Mouse (Mus musculus) MEL (cell line): Measurements from ENCODE around the gene Trib3. TPM values are rescaled to one million over a fixed set of nuclear protein-coding genes. Genes with fewer than 3 reads are reported as not detected.

Experiments
- DNase-seq: peaks from one replicate; pipeline ENCODE4 v3.0.0; 2011; ENCODE audit warnings: low read depth, low spot score
- H3K27ac ChIP-seq: 2 replicates; pipeline ENCODE4 v1.5.1; 2012; ENCODE audit warnings: low read depth, mild to moderate bottlenecking, control low read depth, low read length, moderate library complexity; ENCODE audit not compliant: control insufficient read depth
- H3K27me3 ChIP-seq, 2 experiments: fragments of 150-350 bp in 1 of 2; sonication (generic) in 1 of 2; 2 replicates each; pipeline ENCODE4 v1.6.1; 2012; ENCODE audit warnings: low read length in 2 of 2, mild to moderate bottlenecking in 2 of 2, improper control_type of control experiment in 1 of 2, moderate library complexity in 1 of 2; ENCODE audit not compliant: insufficient read depth in 2 of 2, control insufficient read depth in 1 of 2
- H3K36me3 ChIP-seq, 2 experiments: 2 replicates each; pipeline ENCODE4 v1.6.1; 2012 to 2014; ENCODE audit warnings: low read length in 2 of 2, improper control_type of control experiment in 1 of 2, inconsistent platforms in 1 of 2, mild to moderate bottlenecking in 1 of 2; ENCODE audit not compliant: insufficient read depth in 2 of 2, control insufficient read depth in 1 of 2
- H3K4me1 ChIP-seq, 2 experiments: fragments of 150-350 bp in 1 of 2; sonication (generic) in 1 of 2; 2 replicates each; pipeline ENCODE4 v1.6.1; 2012; ENCODE audit warnings: low read length in 2 of 2, improper control_type of control experiment in 1 of 2, mild to moderate bottlenecking in 1 of 2; ENCODE audit not compliant: insufficient read depth in 2 of 2, control insufficient read depth in 1 of 2
- H3K4me3 ChIP-seq, 2 experiments: fragments of 150-350 bp in 1 of 2; sonication (generic) in 1 of 2; 2 replicates each; pipeline ENCODE4 v1.5.1; 2012; ENCODE audit warnings: low read depth in 2 of 2, low read length in 2 of 2, mild to moderate bottlenecking in 2 of 2, moderate library complexity in 2 of 2, control low read depth in 1 of 2, improper control_type of control experiment in 1 of 2; ENCODE audit not compliant: control insufficient read depth in 1 of 2, insufficient read depth in 1 of 2
- H3K79me2 ChIP-seq: 2 replicates; pipeline ENCODE4 v1.6.1; 2012; ENCODE audit warnings: mild to moderate bottlenecking, low read length, moderate library complexity; ENCODE audit not compliant: control insufficient read depth, poor library complexity, insufficient read depth
- H3K9ac ChIP-seq: 2 replicates; pipeline ENCODE4 v1.6.1; 2012; ENCODE audit warnings: low read depth, mild to moderate bottlenecking, control low read depth, low read length, moderate library complexity; ENCODE audit not compliant: control insufficient read depth, poor library complexity, severe bottlenecking
- H3K9me3 ChIP-seq: fragments of 150-350 bp; sonication (generic); replicated peaks from 2 replicates; pipeline ENCODE4 v1.6.1; 2012; ENCODE audit warnings: mild to moderate bottlenecking, low read length, improper control_type of control experiment, moderate library complexity; ENCODE audit not compliant: insufficient read depth
- E2F4 ChIP-seq: IDR thresholded peaks from 2 replicates; pipeline ENCODE4 v1.6.1; 2011; ENCODE audit warnings: low read depth, low read length, improper control_type of control experiment, borderline replicate concordance
- ELF1 ChIP-seq: IDR thresholded peaks from 2 replicates; pipeline ENCODE4 v1.6.1; 2014; ENCODE audit warnings: low read depth, mild to moderate bottlenecking, inconsistent platforms, low read length, improper control_type of control experiment, moderate library complexity
- EP300 ChIP-seq, 2 experiments: IDR thresholded peaks; 2 replicates each; pipeline ENCODE4 v1.6.1; 2011; ENCODE audit warnings: improper control_type of control experiment in 2 of 2, low read length in 2 of 2, low read depth in 1 of 2, mild to moderate bottlenecking in 1 of 2
- ETS1 ChIP-seq: IDR thresholded peaks from 2 replicates; pipeline ENCODE4 v1.6.1; 2012; ENCODE audit warnings: low read depth, mild to moderate bottlenecking, inconsistent platforms, low read length, improper control_type of control experiment, moderate library complexity
- HCFC1 ChIP-seq: IDR thresholded peaks from 2 replicates; pipeline ENCODE4 v1.6.1; 2012; ENCODE audit warnings: low read depth, mild to moderate bottlenecking, inconsistent platforms, low read length, improper control_type of control experiment, moderate library complexity
- KAT2A ChIP-seq: conservative IDR thresholded peaks from 2 replicates; pipeline ENCODE4 v1.6.1; 2012; ENCODE audit warnings: low read depth, low read length, improper control_type of control experiment, inconsistent platforms
- MAX ChIP-seq: IDR thresholded peaks from 2 replicates; pipeline ENCODE4 v1.6.1; 2011; ENCODE audit warnings: low read length, improper control_type of control experiment
- MEF2A ChIP-seq: IDR thresholded peaks from 2 replicates; pipeline ENCODE4 v1.6.1; 2014; ENCODE audit warnings: low read depth, mild to moderate bottlenecking, inconsistent platforms, low read length, improper control_type of control experiment; ENCODE audit not compliant: poor library complexity, insufficient replicate concordance, severe bottlenecking; ENCODE audit errors: extremely low read depth
- MXI1 ChIP-seq: IDR thresholded peaks from 2 replicates; pipeline ENCODE4 v1.6.1; 2011; ENCODE audit warnings: mild to moderate bottlenecking, low read depth, low read length, improper control_type of control experiment
- POLR2A ChIP-seq, 2 experiments: IDR thresholded peaks; 2 replicates each; pipeline ENCODE4 v1.6.1; 2011 to 2012; ENCODE audit warnings: low read length in 2 of 2, mild to moderate bottlenecking in 2 of 2, control low read depth in 1 of 2, improper control_type of control experiment in 1 of 2, low read depth in 1 of 2, moderate library complexity in 1 of 2; ENCODE audit not compliant: control insufficient read depth in 1 of 2, insufficient read depth in 1 of 2, poor library complexity in 1 of 2
- POLR2AphosphoS5 ChIP-seq: IDR thresholded peaks from 2 replicates; pipeline ENCODE4 v1.6.1; 2012; ENCODE audit warnings: low read depth, borderline replicate concordance, mild to moderate bottlenecking, inconsistent platforms, low read length, moderate library complexity, mixed read lengths
- RCOR1 ChIP-seq: IDR thresholded peaks from 2 replicates; pipeline ENCODE4 v1.6.1; 2012; ENCODE audit warnings: low read depth, mild to moderate bottlenecking, inconsistent platforms, low read length, improper control_type of control experiment
- SMC3 ChIP-seq: IDR thresholded peaks from 2 replicates; pipeline ENCODE4 v1.6.1; 2011; ENCODE audit warnings: low read depth, low read length, improper control_type of control experiment
- ZC3H11A ChIP-seq: IDR thresholded peaks from 2 replicates; pipeline ENCODE4 v1.6.1; 2012; ENCODE audit warnings: low read depth, mild to moderate bottlenecking, inconsistent platforms, low read length, improper control_type of control experiment
- ZMIZ1 ChIP-seq: IDR thresholded peaks from 2 replicates; pipeline ENCODE4 v1.6.1; 2012; ENCODE audit warnings: low read depth, mild to moderate bottlenecking, inconsistent platforms, low read length, improper control_type of control experiment, moderate library complexity
- ZNF384 ChIP-seq: IDR thresholded peaks from 2 replicates; pipeline ENCODE4 v1.6.1; 2012; ENCODE audit warnings: low read depth, mild to moderate bottlenecking, inconsistent platforms, low read length, improper control_type of control experiment
- polyA plus RNA-seq, 2 experiments: library from polyadenylated mRNA; stranded (reverse) in 1 of 2; unstranded in 1 of 2; fragments of >175 nt in 1 of 2; fragments of >200 nt in 1 of 2; gene quantifications; 2 replicates each; pipeline versions ENCODE4 v1.2.1 to v1.2.4; 2012; ENCODE audit warnings: low replicate concordance in 2 of 2, low read depth in 1 of 2; ENCODE audit not compliant: insufficient read length in 2 of 2, insufficient read depth in 1 of 2, missing spikeins in 1 of 2
- total RNA-seq: library from RNA; depleted of rRNA; stranded (reverse); fragments of 300-350 nt; gene quantifications from 2 replicates; pipeline ENCODE4 v1.2.3, GENCODE M21; 2012

Gene Trib3
- total and polyA plus RNA-seq, 3 experiments: 6.1 to 34.9 TPM; not detected in 1

GRCm38 (mm10) chr2:152324842-152325241, 19.0 kb downstream of the Trib3 start:
- Histone ChIP-seq H3K27ac (no peak overlapping the region), H3K4me1 (peaks cover 5 to 6% of the 10 kb centered on the region in 2 experiments), H3K79me2 (peaks cover 5% of the 10 kb centered on the region), H3K9me3 (no peaks in the 10 kb centered on the region), H3K27me3 (no peaks in the 10 kb centered on the region), H3K4me3 (no peak overlapping the region), H3K36me3 (peaks cover 3 to 12% of the 10 kb centered on the region in 2 experiments; a peak in 3 of 4 replicates), H3K9ac (no peak overlapping the region)
- no peak for TF ChIP-seq MAX
- TF ChIP-seq MXI1: no peak
- no peak for TF ChIP-seq EP300 (IDR thresholded peaks at IDR 0.05; ENCODE audit: low read depth in 1 of 2, low read length in 2 of 2)
- no peak for TF ChIP-seq E2F4
- no peak for TF ChIP-seq ETS1
- no peak for TF ChIP-seq ELF1
- no peak for DNase-seq

DNA sequence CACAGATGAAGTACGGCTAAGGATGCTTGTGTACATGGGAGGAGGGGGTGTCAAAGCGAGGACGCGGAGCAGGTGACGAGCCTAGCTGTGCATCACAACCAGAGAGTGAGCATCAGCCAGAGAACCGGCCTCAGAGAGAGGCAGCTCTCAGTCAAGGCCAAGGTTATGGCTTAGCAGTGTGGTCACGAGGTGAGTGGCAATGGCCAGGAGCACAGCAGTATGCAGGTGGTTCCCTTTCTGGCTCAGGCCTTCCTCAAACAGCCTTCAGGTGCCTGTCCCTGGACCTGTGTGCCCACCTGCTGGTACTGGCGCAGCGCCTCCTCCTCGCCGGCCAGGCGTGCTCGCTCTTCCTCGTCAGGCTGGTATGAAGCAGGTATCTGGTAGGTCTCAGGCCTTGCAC, 19.9 kb downstream of the Trib3 start:
- H3K9me3 ChIP-seq: no peaks in the 10 kb centered on the region
- no peaks in the 10 kb centered on the region for H3K27me3 ChIP-seq
- no peak for DNase-seq
- H3K79me2 ChIP-seq: peaks cover 3% of the 10 kb centered on the region
- H3K4me1 ChIP-seq: peaks cover 5% of the 10 kb centered on the region in 2 experiments
- H3K4me3 ChIP-seq: no peak overlapping the region
- TF ChIP-seq RCOR1: no peak
- no peak for TF ChIP-seq SMC3
- TF ChIP-seq POLR2A (IDR thresholded peaks at IDR 0.05; ENCODE audit: control insufficient read depth in 1 of 2, insufficient read depth in 1 of 2, low read depth in 1 of 2, low read length in 2 of 2, poor library complexity in 1 of 2): no peak
- TF ChIP-seq KAT2A: no peak
- TF ChIP-seq ZNF384: no peak
- TF ChIP-seq ZC3H11A: no peak
- TF ChIP-seq POLR2AphosphoS5: no peak
- no peak for TF ChIP-seq EP300 (IDR thresholded peaks at IDR 0.05; ENCODE audit: low read depth in 1 of 2, low read length in 2 of 2)
- TF ChIP-seq ELF1: no peak
- TF ChIP-seq ZMIZ1: no peak
- TF ChIP-seq HCFC1: no peak
- TF ChIP-seq MXI1: no peak
- TF ChIP-seq MEF2A: no peak
- no peak overlapping the region for H3K9ac ChIP-seq
- H3K36me3 ChIP-seq: peaks cover 3 to 6% of the 10 kb centered on the region in 2 experiments; a peak in 2 of 4 replicates
- H3K27ac ChIP-seq: no peak overlapping the region
